Mouse (Mus musculus): ENCODE measurements around the gene Trim12c. TPM values are rescaled to one million over a fixed set of nuclear protein-coding genes. Genes with fewer than 3 reads are reported as not detected.

The Trim12c gene
- polyA plus RNA-seq, 1 experiment, result 16.0 TPM

DNA sequence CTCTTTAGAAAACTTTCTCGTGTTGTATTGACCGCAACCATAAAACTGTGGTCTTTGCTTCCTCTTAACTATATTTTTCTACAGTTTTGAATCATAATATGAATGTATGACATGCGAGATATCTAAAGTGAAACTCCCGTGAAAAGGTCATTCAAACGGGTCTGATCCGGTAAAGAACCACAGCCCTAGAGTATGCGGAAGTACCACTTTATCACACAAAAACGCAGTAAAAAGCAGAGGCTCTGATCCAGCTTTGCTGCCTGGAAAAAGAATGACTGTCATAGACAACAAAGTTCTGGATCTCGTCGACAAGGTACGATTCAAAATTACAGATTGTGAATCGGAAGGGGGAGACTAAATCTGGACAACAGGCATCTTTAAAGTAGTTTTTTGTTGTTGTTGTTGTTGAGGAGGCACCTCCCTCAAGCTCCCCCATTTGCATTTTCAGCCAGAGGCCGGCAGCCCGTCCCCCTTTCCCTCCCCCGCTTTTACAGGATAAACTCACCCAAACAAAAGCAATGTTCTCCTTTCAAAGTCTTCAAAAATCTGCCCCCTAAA, 38.3 kb downstream of the Trim12c start:
- H3K36me3 ChIP-seq (ENCODE audit: control insufficient read depth, insufficient read depth, low read length, poor library complexity, severe bottlenecking), result no peaks in the 10 kb centered on the region
- no peaks in the 10 kb centered on the region for H3K27me3 ChIP-seq (ENCODE audit: control insufficient read depth, insufficient read depth, low read length, poor library complexity, severe bottlenecking)
- H3K9ac ChIP-seq (ENCODE audit: low read depth, poor library complexity, severe bottlenecking), result no peak overlapping the region
- peaks cover 2% of the 10 kb centered on the region for H3K4me1 ChIP-seq (ENCODE audit: control insufficient read depth, insufficient read depth, low read length)
- H3K9me3 ChIP-seq (replicated peaks; ENCODE audit: control insufficient read depth, insufficient read depth, low read length, poor library complexity, severe bottlenecking), result no peaks in the 10 kb centered on the region
- no peak overlapping the region; the same call in 1 of the 2 replicates for H3K4me3 ChIP-seq (ENCODE audit: low read depth, low read length)
- H3K27ac ChIP-seq (ENCODE audit: insufficient read depth, low read length), result peak overlapping the region; percentile 77
- TF ChIP-seq POLR2A (IDR thresholded peaks at IDR 0.05; ENCODE audit: insufficient read depth, low read length) (no peak), EP300 (IDR thresholded peaks at IDR 0.05; ENCODE audit: insufficient read depth, low read depth, low read length) (no peak), CTCF (IDR thresholded peaks at IDR 0.05; ENCODE audit: low read depth, low read length) (no peak)

DNA sequence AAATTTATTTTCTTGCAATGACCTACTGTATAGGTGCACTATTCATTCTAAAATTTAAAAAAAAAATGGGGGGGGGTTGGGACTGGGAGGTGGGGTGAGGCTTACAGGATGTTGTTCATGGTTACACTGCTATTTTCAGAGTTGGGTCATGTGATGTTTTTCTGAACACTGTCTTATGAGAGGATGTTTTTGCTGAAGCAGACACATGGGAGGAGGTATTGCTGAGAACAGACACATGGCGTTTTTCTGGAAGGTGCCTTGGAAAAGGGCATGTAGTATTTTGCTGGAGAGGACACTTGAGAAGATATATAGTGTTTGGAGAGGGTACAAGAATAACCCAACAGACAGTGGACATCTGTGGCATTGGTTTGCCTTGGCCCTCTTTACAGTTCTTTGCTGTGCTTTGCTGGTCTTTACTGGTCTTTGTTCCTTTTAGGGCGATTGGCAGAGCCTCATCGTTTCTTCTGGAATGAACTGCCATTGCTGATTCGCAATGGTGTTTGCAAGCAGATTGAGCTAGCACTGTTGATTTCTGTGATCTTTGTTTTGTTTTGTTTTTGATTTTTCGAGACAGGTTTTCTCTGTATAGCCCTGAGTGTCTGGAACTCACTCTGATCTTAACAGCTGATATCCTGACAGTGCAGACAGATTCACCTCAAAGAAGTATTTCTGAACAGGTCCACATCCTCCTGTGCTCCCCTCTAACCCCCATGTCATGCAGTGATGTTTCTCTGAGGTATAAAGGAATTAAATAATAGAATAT, 61.3 kb downstream of the Trim12c start:
- Histone ChIP-seq H3K27ac (ENCODE audit: insufficient read depth, low read length) (no peak overlapping the region), H3K27me3 (ENCODE audit: control insufficient read depth, insufficient read depth, low read length, poor library complexity, severe bottlenecking) (no peaks in the 10 kb centered on the region), H3K9me3 (replicated peaks; ENCODE audit: control insufficient read depth, insufficient read depth, low read length, poor library complexity, severe bottlenecking) (no peaks in the 10 kb centered on the region), H3K36me3 (ENCODE audit: control insufficient read depth, insufficient read depth, low read length, poor library complexity, severe bottlenecking) (no peaks in the 10 kb centered on the region), H3K4me3 (ENCODE audit: low read depth, low read length) (no peak overlapping the region), H3K9ac (ENCODE audit: low read depth, poor library complexity, severe bottlenecking) (no peak overlapping the region), H3K4me1 (ENCODE audit: control insufficient read depth, insufficient read depth, low read length) (peaks cover 2% of the 10 kb centered on the region)
- TF ChIP-seq POLR2A (IDR thresholded peaks at IDR 0.05; ENCODE audit: insufficient read depth, low read length), result no peak
- TF ChIP-seq EP300 (IDR thresholded peaks at IDR 0.05; ENCODE audit: insufficient read depth, low read depth, low read length), result no peak
- TF ChIP-seq CTCF (IDR thresholded peaks at IDR 0.05; ENCODE audit: low read depth, low read length), result no peak

DNA sequence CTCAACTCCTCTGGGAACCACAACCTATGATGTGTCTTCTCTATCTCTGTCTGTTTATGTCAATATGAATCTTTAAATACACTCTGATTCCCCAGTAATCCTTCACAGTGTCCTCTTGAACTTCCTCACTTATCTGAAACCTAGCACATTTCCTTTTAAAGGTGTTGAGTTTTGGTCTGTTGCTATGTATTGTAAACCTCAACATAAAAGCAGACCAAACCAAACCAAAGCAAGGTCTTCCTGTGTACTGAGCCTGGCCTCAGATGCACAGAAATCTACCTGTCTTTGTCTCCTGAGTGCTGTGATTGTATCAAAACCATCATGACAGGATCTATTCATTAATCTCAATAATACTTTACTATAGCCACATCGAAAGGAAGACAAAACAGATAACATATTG, 62.5 kb downstream of the Trim12c start:
- TF ChIP-seq CTCF (IDR thresholded peaks at IDR 0.05; ENCODE audit: low read depth, low read length), result no peak
- TF ChIP-seq EP300 (IDR thresholded peaks at IDR 0.05; ENCODE audit: insufficient read depth, low read depth, low read length), result no peak
- TF ChIP-seq POLR2A (IDR thresholded peaks at IDR 0.05; ENCODE audit: insufficient read depth, low read length), result no peak
- Histone ChIP-seq H3K36me3 (ENCODE audit: control insufficient read depth, insufficient read depth, low read length, poor library complexity, severe bottlenecking) (no peaks in the 10 kb centered on the region), H3K27me3 (ENCODE audit: control insufficient read depth, insufficient read depth, low read length, poor library complexity, severe bottlenecking) (no peaks in the 10 kb centered on the region), H3K9ac (ENCODE audit: low read depth, poor library complexity, severe bottlenecking) (no peak overlapping the region), H3K4me1 (ENCODE audit: control insufficient read depth, insufficient read depth, low read length) (peaks cover 2% of the 10 kb centered on the region), H3K27ac (ENCODE audit: insufficient read depth, low read length) (no peak overlapping the region), H3K4me3 (ENCODE audit: low read depth, low read length) (no peak overlapping the region), H3K9me3 (replicated peaks; ENCODE audit: control insufficient read depth, insufficient read depth, low read length, poor library complexity, severe bottlenecking) (no peaks in the 10 kb centered on the region)

Other genes starting within 250 kb of the Trim12c start
- not detected in 2 replicates for gene Olfr646, start 248.5 kb downstream of the Trim12c start, polyA plus RNA-seq (2011; ENCODE audit: insufficient read depth, insufficient read length, low read depth, missing spikeins)
- gene Ubqln5, start 223.5 kb downstream of the Trim12c start, polyA plus RNA-seq (2011; ENCODE audit: insufficient read depth, insufficient read length, low read depth, missing spikeins), result not detected in 2 replicates
- gene Olfr643, start 216.0 kb downstream of the Trim12c start, polyA plus RNA-seq (2011; ENCODE audit: insufficient read depth, insufficient read length, low read depth, missing spikeins), result not detected in 2 replicates
- gene Ubqln3, start 210.1 kb downstream of the Trim12c start, polyA plus RNA-seq (2011; ENCODE audit: insufficient read depth, insufficient read length, low read depth, missing spikeins), result not detected in 2 replicates
- gene Ubqlnl, start 202.8 kb downstream of the Trim12c start, polyA plus RNA-seq (2011; ENCODE audit: insufficient read depth, insufficient read length, low read depth, missing spikeins), result not detected in 2 replicates
- not detected in 2 replicates for gene Olfm5, start 188.5 kb downstream of the Trim12c start, polyA plus RNA-seq (2011; ENCODE audit: insufficient read depth, insufficient read length, low read depth, missing spikeins)
- gene Olfr648, start 170.0 kb downstream of the Trim12c start, polyA plus RNA-seq (2011; ENCODE audit: insufficient read depth, insufficient read length, low read depth, missing spikeins), result not detected in 2 replicates
- gene Olfr649, start 157.4 kb downstream of the Trim12c start, polyA plus RNA-seq (2011; ENCODE audit: insufficient read depth, insufficient read length, low read depth, missing spikeins), result not detected in 2 replicates
- gene Trim6, start 134.6 kb downstream of the Trim12c start, polyA plus RNA-seq (2011; ENCODE audit: insufficient read depth, insufficient read length, low read depth, missing spikeins), result 119 and 128 TPM in 2 replicates
- gene Trim34a, start 108.9 kb downstream of the Trim12c start, polyA plus RNA-seq (2011; ENCODE audit: insufficient read depth, insufficient read length, low read depth, missing spikeins), result 10.6 and 11.6 TPM in 2 replicates
- 1.2 and 2.5 TPM in 2 replicates for gene Trim5, start 65.3 kb downstream of the Trim12c start, polyA plus RNA-seq (2011; ENCODE audit: insufficient read depth, insufficient read length, low read depth, missing spikeins)
- gene Trim12a, start 37.9 kb downstream of the Trim12c start, polyA plus RNA-seq (2011; ENCODE audit: insufficient read depth, insufficient read length, low read depth, missing spikeins), result 25.3 and 26.2 TPM in 2 replicates
- gene Trim34b, start 23.9 kb downstream of the Trim12c start, polyA plus RNA-seq (2011; ENCODE audit: insufficient read depth, insufficient read length, low read depth, missing spikeins), result not detected in 2 replicates
- gene Trim30b, start 16.5 kb upstream of the Trim12c start, polyA plus RNA-seq (2011; ENCODE audit: insufficient read depth, insufficient read length, low read depth, missing spikeins), result not detected in 2 replicates
- gene Trim30c, start 47.5 kb upstream of the Trim12c start, polyA plus RNA-seq (2011; ENCODE audit: insufficient read depth, insufficient read length, low read depth, missing spikeins), result not detected in 2 replicates
- 1.3 and 1.4 TPM in 2 replicates for gene Trim30a, start 111.8 kb upstream of the Trim12c start, polyA plus RNA-seq (2011; ENCODE audit: insufficient read depth, insufficient read length, low read depth, missing spikeins)
- 0.58 and 0.60 TPM in 2 replicates for gene Trim30d, start 154.5 kb upstream of the Trim12c start, polyA plus RNA-seq (2011; ENCODE audit: insufficient read depth, insufficient read length, low read depth, missing spikeins)
- not detected in 2 replicates for gene Olfr651, start 196.8 kb upstream of the Trim12c start, polyA plus RNA-seq (2011; ENCODE audit: insufficient read depth, insufficient read length, low read depth, missing spikeins)
- gene Olfr652, start 207.5 kb upstream of the Trim12c start, polyA plus RNA-seq (2011; ENCODE audit: insufficient read depth, insufficient read length, low read depth, missing spikeins), result not detected in 2 replicates
- not detected in 2 replicates for gene Olfr653, start 224.0 kb upstream of the Trim12c start, polyA plus RNA-seq (2011; ENCODE audit: insufficient read depth, insufficient read length, low read depth, missing spikeins)
- not detected in 2 replicates for gene Olfr654, start 233.7 kb upstream of the Trim12c start, polyA plus RNA-seq (2011; ENCODE audit: insufficient read depth, insufficient read length, low read depth, missing spikeins)
- not detected in 2 replicates for gene Olfr655, start 248.4 kb upstream of the Trim12c start, polyA plus RNA-seq (2011; ENCODE audit: insufficient read depth, insufficient read length, low read depth, missing spikeins)